Mouse (Mus musculus) lung, embryonic 14.5 days (tissue): ENCODE measurements at regions not wholly inside any gene's neighbourhood (a gene's known extent, or its start where the extent isn't known, plus 50 kb on each side); places are given as distances from the start of the nearest gene placed in this dataset.

Experiments used
- ATAC-seq: fragments of 200-750 bp; cut with Nextera tagmentation; 2 replicates; pipeline ENCODE4 v1.8.0; 2017; ENCODE audit warnings: mild to moderate bottlenecking, moderate TSS enrichment, moderate library complexity; ENCODE audit not compliant: insufficient read depth
- DNase-seq: peaks from one replicate; pipeline ENCODE4 v3.0.0-alpha.2; 2015
- H3K27ac ChIP-seq: fragments of 300-500 bp; sonication (generic); 2 replicates; pipeline ENCODE4 v1.5.1; 2014; ENCODE audit warnings: low read depth, mild to moderate bottlenecking, moderate library complexity
- H3K27me3 ChIP-seq: fragments of 300-500 bp; sonication (generic); 2 replicates; pipeline ENCODE4 v1.6.1; 2014; ENCODE audit warnings: low read length, control low read depth; ENCODE audit not compliant: insufficient read depth
- H3K36me3 ChIP-seq: fragments of 300-500 bp; sonication (generic); 2 replicates; pipeline ENCODE4 v1.6.1; 2014; ENCODE audit warnings: control low read depth; ENCODE audit not compliant: insufficient read depth
- H3K4me1 ChIP-seq: fragments of 300-500 bp; sonication (generic); 2 replicates; pipeline ENCODE4 v1.6.1; 2014; ENCODE audit warnings: antibody characterized with exemption, control low read depth; ENCODE audit not compliant: insufficient read depth
- H3K4me2 ChIP-seq: fragments of 300-500 bp; sonication (generic); 2 replicates; pipeline ENCODE4 v1.6.1; 2014; ENCODE audit warnings: mild to moderate bottlenecking
- H3K4me3 ChIP-seq: fragments of 300-500 bp; sonication (generic); 2 replicates; pipeline ENCODE4 v1.5.1; 2014; ENCODE audit warnings: low read depth, low read length
- H3K9ac ChIP-seq: fragments of 300-500 bp; sonication (generic); 2 replicates; pipeline ENCODE4 v1.6.1; 2014
- H3K9me3 ChIP-seq: fragments of 300-500 bp; sonication (generic); 2 replicates; pipeline ENCODE4 v1.6.1; 2016; ENCODE audit warnings: low read depth, low read length, control low read depth
- CTCF ChIP-seq: IDR thresholded peaks from 2 replicates; pipeline ENCODE4 v1.5.1; 2016; ENCODE audit warnings: antibody characterized with exemption, low read depth
- WGBS: fragments of 180-500 bp; shearing (Covaris S2); extraction: QIAGEN DNeasy Blood & Tissue Kit; methylation state at CpG from one replicate; pipeline ENCODE4 v1.1.7; 2014; 5-methylcytosine and 5-hydroxymethylcytosine counted together

DNA sequence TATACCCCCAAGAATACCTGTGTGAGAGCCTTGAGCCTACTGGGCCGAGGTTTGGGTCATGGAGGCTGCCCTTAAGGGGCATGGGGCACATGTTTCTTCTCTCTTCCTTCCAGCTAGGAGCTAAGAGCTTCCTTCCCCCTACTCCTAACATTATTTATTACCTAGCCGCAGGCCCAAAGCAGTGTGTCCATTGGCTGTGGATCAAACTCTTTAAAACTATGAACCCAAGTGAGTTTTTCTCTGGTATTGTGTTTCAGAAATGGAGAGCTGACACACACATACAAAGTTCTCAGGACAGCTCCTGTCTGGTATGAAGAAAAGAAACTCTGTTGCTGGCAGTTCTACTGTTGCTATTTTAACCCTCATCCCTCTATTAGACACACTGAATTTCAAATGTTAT, 279.9 kb downstream of the Tbc1d1 start:
- no peak for TF ChIP-seq CTCF
- Histone ChIP-seq H3K4me2 (no peak overlapping the region), H3K4me1 (no peaks in the 10 kb centered on the region), H3K4me3 (no peak overlapping the region), H3K27me3 (no peaks in the 10 kb centered on the region), H3K9me3 (no peaks in the 10 kb centered on the region), H3K9ac (no peak overlapping the region), H3K27ac (no peak overlapping the region), H3K36me3 (no peaks in the 10 kb centered on the region)
- no peak for ATAC-seq
- no peak for DNase-seq
- 57% methylated on average over 2 of the region's 2 CpGs for WGBS

DNA sequence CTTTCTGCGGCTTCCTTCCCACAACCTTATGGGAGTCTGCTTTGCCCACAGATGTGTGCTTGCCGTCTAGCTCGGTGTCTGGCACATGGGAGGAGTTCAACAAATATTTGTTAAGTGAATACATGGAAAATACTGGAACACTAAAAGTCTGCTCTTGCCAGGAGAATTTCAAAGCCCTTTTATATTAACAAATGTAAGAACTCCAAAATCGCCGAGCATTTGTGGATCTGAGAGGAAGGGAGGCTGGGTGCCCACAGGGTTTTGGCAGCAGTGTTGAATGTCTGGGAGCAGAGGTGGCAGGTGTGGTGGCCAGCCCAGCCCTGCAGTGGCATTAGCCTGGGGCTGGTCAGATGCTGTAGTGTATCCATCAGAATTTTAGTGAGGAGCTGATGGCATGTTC, 281.6 kb downstream of the Tbc1d1 start:
- Histone ChIP-seq H3K27ac (no peak overlapping the region), H3K36me3 (no peaks in the 10 kb centered on the region), H3K4me1 (no peaks in the 10 kb centered on the region), H3K4me3 (no peak overlapping the region), H3K4me2 (no peak overlapping the region), H3K9ac (no peak overlapping the region), H3K9me3 (no peaks in the 10 kb centered on the region), H3K27me3 (no peaks in the 10 kb centered on the region)
- WGBS = 55% methylated on average over 5 of the region's 5 CpGs
- DNase-seq (no peak), ATAC-seq (no peak)
- TF ChIP-seq CTCF = no peak

DNA sequence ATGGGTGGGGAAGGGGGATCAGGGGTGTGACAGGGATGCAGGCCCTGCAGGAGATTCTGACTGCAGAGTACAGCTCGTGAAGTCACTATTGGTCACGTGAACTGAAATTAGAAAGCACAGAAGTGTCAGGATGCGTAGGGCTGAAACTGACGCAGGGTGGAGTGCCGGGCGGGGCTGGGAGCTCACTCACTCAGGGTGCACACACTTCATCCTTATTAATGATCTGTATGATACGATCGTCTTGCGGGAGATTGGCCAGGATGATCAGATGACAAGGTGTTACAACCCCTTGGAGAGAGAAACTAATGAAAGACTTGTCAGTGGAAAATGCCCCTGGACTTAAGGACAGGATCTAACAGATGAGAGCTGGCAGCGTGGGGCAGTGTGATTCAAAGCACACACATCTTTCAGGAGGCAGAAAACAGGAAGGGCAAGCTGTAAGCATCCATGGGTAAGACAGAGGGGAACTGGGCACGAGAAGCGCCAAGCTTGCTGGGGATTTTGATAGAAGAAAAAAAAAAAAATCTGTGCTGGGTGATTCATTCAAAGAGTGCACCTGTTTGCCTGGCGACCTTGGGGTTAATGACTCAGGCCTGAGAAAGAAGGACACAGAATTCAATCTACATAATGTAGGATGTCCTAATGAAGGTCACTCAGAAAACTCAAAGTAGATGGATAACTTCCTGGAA, 282.5 kb downstream of the Tbc1d1 start:
- Histone ChIP-seq H3K27ac (no peak overlapping the region), H3K27me3 (no peaks in the 10 kb centered on the region), H3K4me2 (no peak overlapping the region), H3K9ac (no peak overlapping the region), H3K9me3 (no peaks in the 10 kb centered on the region), H3K4me3 (no peak overlapping the region), H3K4me1 (no peaks in the 10 kb centered on the region), H3K36me3 (no peaks in the 10 kb centered on the region)
- DNase-seq = no peak
- WGBS = 60% methylated on average over 13 of the region's 13 CpGs
- no peak for TF ChIP-seq CTCF
- ATAC-seq = no peak

DNA sequence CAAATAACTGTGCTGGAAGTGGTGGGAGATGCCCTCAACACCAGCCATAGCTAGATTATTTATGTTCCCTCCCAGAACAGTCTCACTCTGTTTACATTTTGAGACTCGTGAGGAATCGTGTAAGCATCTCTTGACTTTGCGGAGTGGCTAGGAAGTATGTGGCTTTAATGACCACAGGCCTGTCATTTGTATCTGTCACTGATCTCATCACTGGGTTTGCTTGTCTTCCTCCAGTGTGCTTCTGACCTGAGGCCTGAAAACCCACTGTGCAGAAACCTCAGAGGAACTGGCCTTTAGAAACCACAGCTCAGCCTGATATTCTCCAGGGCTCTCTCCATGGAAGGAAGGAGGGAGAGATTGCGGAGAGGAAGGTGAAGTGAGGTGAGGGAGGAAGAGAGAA, 291.7 kb downstream of the Tbc1d1 start:
- Histone ChIP-seq H3K36me3 (no peaks in the 10 kb centered on the region), H3K4me1 (peaks cover 5% of the 10 kb centered on the region; the same call in 1 of the 2 replicates), H3K9ac (no peak overlapping the region), H3K4me2 (no peak overlapping the region), H3K27me3 (no peaks in the 10 kb centered on the region), H3K9me3 (no peaks in the 10 kb centered on the region), H3K27ac (no peak overlapping the region), H3K4me3 (no peak overlapping the region)
- peak; percentile 24; the same call in 1 of the 2 replicates for ATAC-seq
- DNase-seq = peak; percentile 49
- 27% methylated on average over 4 of the region's 4 CpGs for WGBS
- no peak for TF ChIP-seq CTCF

DNA sequence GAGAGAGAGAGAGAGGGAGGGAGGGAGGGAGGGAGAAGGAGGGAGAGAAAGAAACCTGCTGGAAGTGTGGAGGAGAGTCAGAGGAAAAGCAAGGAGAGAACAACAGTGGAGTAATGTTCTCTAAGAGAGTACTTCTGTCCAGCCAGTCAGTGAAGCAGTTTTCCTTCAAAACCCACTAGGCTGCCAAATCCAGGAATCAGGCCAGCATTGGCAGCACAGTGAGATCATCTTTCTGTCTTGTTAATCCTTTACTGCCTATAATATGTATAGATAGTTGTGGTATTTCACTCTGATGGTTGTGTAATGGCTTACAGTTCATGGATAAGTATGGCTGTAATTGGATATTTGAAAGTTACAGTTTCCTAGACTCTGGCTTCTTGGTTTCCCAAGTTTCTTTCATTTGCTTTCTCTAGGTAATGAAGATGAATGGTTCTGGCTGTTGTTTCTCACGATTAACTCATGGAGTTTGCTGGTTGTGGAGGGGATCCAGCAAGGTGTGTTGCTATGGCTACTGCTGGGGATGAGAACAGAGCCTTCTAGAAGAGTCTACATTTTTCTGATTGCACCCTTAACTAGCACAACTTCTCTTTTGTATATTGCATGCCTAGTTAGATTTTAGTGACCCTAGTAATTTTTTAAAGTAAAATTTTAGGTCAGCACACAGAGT, 296.7 kb downstream of the Tbc1d1 start:
- ATAC-seq (no peak), DNase-seq (peak; percentile 27)
- Histone ChIP-seq H3K4me1 (peaks cover 3% of the 10 kb centered on the region; the same call in 1 of the 2 replicates), H3K27ac (no peak overlapping the region), H3K4me3 (no peak overlapping the region), H3K27me3 (no peaks in the 10 kb centered on the region), H3K9ac (no peak overlapping the region), H3K9me3 (no peaks in the 10 kb centered on the region), H3K36me3 (no peaks in the 10 kb centered on the region), H3K4me2 (no peak overlapping the region)
- WGBS = 9% methylated on average over 1 of the region's 1 CpGs
- TF ChIP-seq CTCF = no peak

DNA sequence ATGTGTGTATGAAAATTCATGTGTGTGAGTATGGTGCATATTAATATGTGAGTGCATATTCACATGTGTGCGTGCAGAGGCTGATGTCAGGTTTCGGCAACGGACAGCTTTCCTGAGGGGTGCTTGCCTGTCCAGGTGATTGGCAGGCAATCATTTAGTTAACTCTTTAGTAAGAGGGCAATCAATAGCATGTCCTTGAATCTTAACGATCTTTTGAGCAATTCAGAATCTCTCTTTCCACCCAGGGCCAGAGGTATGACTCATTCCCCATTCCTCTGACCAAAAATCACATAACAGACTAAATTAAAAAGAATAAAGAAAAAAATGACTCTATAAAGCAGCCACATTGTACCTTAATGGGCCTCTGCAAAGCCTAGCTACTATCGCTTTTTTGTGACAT, 303.7 kb downstream of the Tbc1d1 start:
- Histone ChIP-seq H3K27me3 (no peaks in the 10 kb centered on the region), H3K27ac (no peak overlapping the region), H3K4me2 (no peak overlapping the region), H3K4me1 (no peaks in the 10 kb centered on the region), H3K9me3 (no peaks in the 10 kb centered on the region), H3K4me3 (no peak overlapping the region), H3K36me3 (no peaks in the 10 kb centered on the region), H3K9ac (no peak overlapping the region)
- DNase-seq (no peak), ATAC-seq (no peak)
- WGBS = 85% methylated on average over 5 of the region's 5 CpGs
- no peak for TF ChIP-seq CTCF

DNA sequence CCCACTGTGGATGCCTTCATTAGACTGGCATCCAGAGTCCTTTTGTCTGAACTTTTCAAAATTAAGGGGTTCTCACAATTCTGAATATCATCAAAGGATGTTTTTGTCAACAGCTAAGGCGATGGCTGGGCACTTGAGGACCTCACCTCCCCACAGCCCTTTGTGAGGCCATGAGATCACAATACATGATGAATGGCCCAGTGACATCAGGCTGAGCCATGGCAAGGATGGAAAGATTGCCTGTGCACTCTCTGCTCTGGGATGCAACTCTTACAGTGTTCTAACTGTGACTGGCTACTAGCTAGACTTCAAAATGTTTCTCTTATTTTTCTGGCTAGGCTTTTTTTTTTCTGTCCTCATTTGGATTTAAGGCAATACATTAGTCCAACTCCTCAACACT, 304.8 kb downstream of the Tbc1d1 start:
- TF ChIP-seq CTCF = no peak
- Histone ChIP-seq H3K4me3 (no peak overlapping the region), H3K9ac (no peak overlapping the region), H3K9me3 (no peaks in the 10 kb centered on the region), H3K36me3 (no peaks in the 10 kb centered on the region), H3K4me1 (no peaks in the 10 kb centered on the region), H3K27ac (no peak overlapping the region), H3K27me3 (no peaks in the 10 kb centered on the region), H3K4me2 (no peak overlapping the region)
- ATAC-seq (no peak), DNase-seq (no peak)
- 78% methylated on average over 1 of the region's 1 CpGs for WGBS
